ENCODE assay signal across 17 mouse cellular contexts in genomic region chr14:25846516-25846915, GRCm38 (mm10). TPM values are rescaled to one million over a fixed set of nuclear protein-coding genes. Genes with fewer than 3 reads are reported as not detected.
"Had no signal": no experiment of that assay in that cellular context is flagged by ENCODE, and none has a peak within 500 bp of the region (broad histone marks: within the 10 kb centered on the region; RNA-seq: fewer than 3 reads in every experiment).

No protein-coding gene starts in this region.

- H3K9me3 ChIP-seq: limb, embryonic 13.5 days; midbrain, embryonic 13.5 days; neural tube, embryonic 12.5 days had no signal

- ATAC-seq: inflammation-experienced regulatory T-cells, adult 6 months; midbrain, embryonic 13.5 days had no signal

- H3K27ac ChIP-seq: limb, embryonic 13.5 days; liver, embryonic 14.5 days; midbrain, embryonic 13.5 days; neural tube, embryonic 12.5 days had no signal

- H3K4me2 ChIP-seq: limb, embryonic 13.5 days; midbrain, embryonic 13.5 days; neural tube, embryonic 12.5 days had no signal

- DNase-seq: kidney, adult 8-10 months; kidney, postnatal 36 days; left cerebral cortex, postnatal 4 days; lung, adult 18-20 months; spleen, adult 18-20 months; thymus, postnatal 14 days had no signal

- H3K9ac ChIP-seq: limb, embryonic 13.5 days; liver, embryonic 14.5 days; midbrain, embryonic 13.5 days; neural tube, embryonic 12.5 days had no signal

- H3K36me3 ChIP-seq: limb, embryonic 13.5 days; midbrain, embryonic 13.5 days; neural tube, embryonic 12.5 days had no signal

- H3K4me3 ChIP-seq: limb, embryonic 13.5 days; midbrain, embryonic 13.5 days; neural tube, embryonic 12.5 days had no signal

RNA-seq across cellular contexts. Expression of gene Plac9a, which starts 56.4 kb away (rescaled TPM):
- total RNA-seq: layer of hippocampus, adult 18-20 months; left cerebral cortex, adult 18-20 months; liver, adult 2 months; megakaryocyte-erythroid progenitor cell, adult 5-6 weeks; midbrain, postnatal 0 days; neutrophil, adult 5-6 weeks had no signal
- polyA plus RNA-seq: inflammation-experienced regulatory T-cells, adult 6 months; limb, embryonic 13.5 days; liver, adult 2 months; midbrain, embryonic 13.5 days; midbrain, postnatal 0 days; neural tube, embryonic 12.5 days had no signal
